Mouse (Mus musculus): ENCODE data around the gene Prr30.
"Not testable (repeated sequence)": the region's sequence is repeated elsewhere in the genome, so short reads cannot be mapped to it uniquely, and the experiment has no call there.

The Prr30 gene

GRCm38 (mm10) chr14:101200230-101200629 lies at the start of gene Prr30:
Gene Prr30, minus strand, starts transcription at chr14:101200330.
- DNase-seq (ENCODE audit: low spot score in 2 of 2) = no peak

- no peak for DNase-seq (ENCODE audit: low spot score in 2 of 2)
Observed at GRCm38 (mm10) chr14:101246793-101247192, 46.7 kb upstream of the Prr30 start.

DNA sequence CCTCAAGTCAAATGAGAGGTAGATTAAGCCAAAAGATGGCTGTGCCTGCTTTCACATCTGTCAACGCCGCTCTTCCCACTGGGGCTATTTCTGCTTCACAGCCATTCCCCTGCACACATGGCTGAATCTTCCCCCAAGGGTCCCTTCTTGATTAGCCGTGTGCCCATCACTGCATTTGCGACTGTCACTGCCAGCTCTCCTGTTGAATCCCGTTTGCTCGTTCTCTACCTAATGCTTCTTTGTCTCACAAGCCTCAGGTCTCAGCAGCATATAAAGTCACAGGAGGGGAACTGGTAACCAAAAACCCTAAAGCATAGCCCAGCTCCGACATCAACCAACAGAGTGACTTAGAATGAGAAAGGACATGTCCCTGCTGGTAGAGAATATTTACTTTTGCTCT lies 45.6 kb upstream of the Prr30 start:
- no peak for DNase-seq (ENCODE audit: low spot score in 2 of 2)

DNA sequence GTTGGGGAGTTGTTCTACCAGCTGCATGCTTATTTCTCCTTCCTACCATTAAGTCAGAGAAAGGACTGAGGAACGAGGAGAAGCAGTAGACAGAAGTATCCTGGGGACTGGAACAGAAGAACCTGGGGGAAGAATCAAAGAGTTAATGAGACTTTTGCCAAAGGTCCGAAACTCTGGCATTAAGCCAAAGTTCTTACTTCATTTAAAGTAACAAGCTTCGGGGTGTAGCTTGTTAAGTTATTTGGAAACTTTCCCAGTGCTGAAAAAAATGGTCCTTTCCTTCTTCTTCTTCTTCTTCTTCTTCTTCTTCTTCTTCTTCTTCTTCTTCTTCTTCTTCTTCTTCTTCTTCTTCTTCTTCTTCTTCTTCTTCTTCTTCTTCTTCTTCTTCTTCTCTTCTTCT lies 44.3 kb upstream of the Prr30 start:
- DNase-seq (ENCODE audit: low spot score in 2 of 2) = not testable (repeated sequence)

- DNase-seq (ENCODE audit: low spot score in 2 of 2) = no peak
Observed at GRCm38 (mm10) chr14:101237965-101238364, 37.8 kb upstream of the Prr30 start.

DNA sequence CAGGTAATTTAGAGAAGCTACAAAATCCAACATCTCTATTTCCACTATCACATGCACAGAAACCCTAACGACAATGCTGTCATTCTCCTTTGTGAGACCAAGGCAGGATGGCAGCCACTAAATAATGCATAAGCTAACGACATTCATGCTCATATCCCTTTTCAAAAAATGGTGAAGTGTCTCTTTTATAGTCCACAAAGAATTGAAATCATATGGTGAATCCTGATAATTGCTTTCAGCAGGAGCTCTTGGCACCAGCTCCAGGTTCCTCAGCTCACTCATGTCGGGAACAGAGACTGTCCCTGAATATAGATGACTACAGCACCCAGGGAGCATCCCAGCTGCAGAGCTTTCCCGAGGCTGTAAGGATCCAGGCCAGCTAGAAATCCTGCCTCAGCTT lies 28.9 kb upstream of the Prr30 start:
- no peak for DNase-seq (ENCODE audit: low spot score in 2 of 2)

- no peak for DNase-seq (ENCODE audit: low spot score in 2 of 2)
Observed at GRCm38 (mm10) chr14:101222319-101222718, 22.2 kb upstream of the Prr30 start.

- DNase-seq (ENCODE audit: low spot score in 2 of 2) = no peak
Observed at GRCm38 (mm10) chr14:101172258-101172657, 27.9 kb downstream of the Prr30 start.
